Mouse (Mus musculus) liver, adult 2 months (tissue): Measurements from ENCODE around the gene 3110009E18Rik. TPM values are rescaled to one million over a fixed set of nuclear protein-coding genes. Genes with fewer than 3 reads are reported as not detected.

ENCODE experiments used
- DNase-seq: peaks from one replicate; pipeline ENCODE4 v3.0.0-alpha.2; 2011; ENCODE audit warnings: low read depth, low spot score; ENCODE audit errors: extremely low read depth
- H3K27ac ChIP-seq: fragments of 200-500 bp; replicated peaks from 2 replicates; pipeline ENCODE4 v1.5.1; 2012; ENCODE audit warnings: low read depth, mild to moderate bottlenecking, control low read depth, inconsistent platforms, low read length; ENCODE audit not compliant: insufficient read depth
- H3K27me3 ChIP-seq: fragments of 200-500 bp; 2 replicates; pipeline ENCODE4 v1.6.1; 2012; ENCODE audit warnings: mild to moderate bottlenecking, moderate library complexity, low read length, inconsistent platforms; ENCODE audit not compliant: control insufficient read depth, insufficient read depth
- H3K36me3 ChIP-seq: fragments of 200-500 bp; 2 replicates; pipeline ENCODE4 v1.6.1; 2012; ENCODE audit warnings: low read length, inconsistent platforms; ENCODE audit not compliant: control insufficient read depth, insufficient read depth
- H3K4me1 ChIP-seq: fragments of 200-500 bp; 2 replicates; pipeline ENCODE4 v1.6.1; 2011; ENCODE audit warnings: low read length; ENCODE audit not compliant: control insufficient read depth, insufficient read depth
- H3K4me3 ChIP-seq: fragments of 200-500 bp; 2 replicates; pipeline ENCODE4 v1.5.1; 2011; ENCODE audit warnings: low read depth, mild to moderate bottlenecking, control low read depth, low read length, moderate library complexity; ENCODE audit not compliant: insufficient read depth
- H3K79me2 ChIP-seq: fragments of 200-500 bp; 2 replicates; pipeline ENCODE4 v1.6.1; 2012; ENCODE audit warnings: inconsistent platforms, mild to moderate bottlenecking, low read length, moderate library complexity; ENCODE audit not compliant: control insufficient read depth, insufficient read depth
- H3K9ac ChIP-seq: fragments of 200-500 bp; 2 replicates; pipeline ENCODE4 v1.6.1; 2012; ENCODE audit warnings: low read depth, mild to moderate bottlenecking, control low read depth, inconsistent platforms, low read length
- CTCF ChIP-seq: fragments of 200-500 bp; IDR thresholded peaks from 2 replicates; pipeline ENCODE4 v1.5.1; 2011; ENCODE audit warnings: low read depth, low read length, control low read depth
- POLR2A ChIP-seq: fragments of 200-500 bp; IDR thresholded peaks from 2 replicates; pipeline ENCODE4 v1.6.1; 2011; ENCODE audit warnings: low read length, control low read depth; ENCODE audit not compliant: insufficient read depth; ENCODE audit errors: extremely low read depth
- WGBS: fragments of 180-500 bp; shearing (Covaris S2); methylation state at CpG from one replicate; pipeline ENCODE4 v1.1.7; 2018; 5-methylcytosine and 5-hydroxymethylcytosine counted together
- polyA plus RNA-seq: library from polyadenylated mRNA; depleted of rRNA; stranded (reverse); fragments of >200 nt; gene quantifications from 2 replicates; pipeline ENCODE4 v1.2.3, GENCODE M21; 2012
- total RNA-seq: library from RNA; depleted of rRNA; stranded (reverse); fragments of >200 nt; gene quantifications from 2 replicates; pipeline ENCODE4 v1.2.3, GENCODE M21; 2014

Gene 3110009E18Rik
- total and polyA plus RNA-seq, 2 experiments, result 0.61 to 1.4 TPM

GRCm38 (mm10) chr1:120174991-120175390 lies 54.0 kb downstream of the 3110009E18Rik start:
- TF ChIP-seq POLR2A (no peak), CTCF (no peak)

GRCm38 (mm10) chr1:120176313-120176712 lies 55.3 kb downstream of the 3110009E18Rik start:
- Histone ChIP-seq H3K27me3 (no peaks in the 10 kb centered on the region), H3K36me3 (no peaks in the 10 kb centered on the region), H3K4me3 (no peak overlapping the region), H3K79me2 (no peaks in the 10 kb centered on the region), H3K4me1 (no peaks in the 10 kb centered on the region), H3K9ac (no peak overlapping the region), H3K27ac (no peak overlapping the region)
- WGBS, result 58% methylated on average over 14 of the region's 14 CpGs
- TF ChIP-seq POLR2A (no peak), CTCF (no peak)
- no peak for DNase-seq

More at GRCm38 (mm10) chr1:120174991-120175390, 54.0 kb downstream of the 3110009E18Rik start:
- no peak for DNase-seq
- no peak overlapping the region for H3K27ac ChIP-seq
- H3K27me3 ChIP-seq, result no peaks in the 10 kb centered on the region
- H3K4me1 ChIP-seq, result no peaks in the 10 kb centered on the region
- H3K36me3 ChIP-seq, result no peaks in the 10 kb centered on the region
- WGBS, result 82% methylated on average over 4 of the region's 4 CpGs
- H3K79me2 ChIP-seq, result no peaks in the 10 kb centered on the region
- no peak overlapping the region for H3K9ac ChIP-seq
- no peak overlapping the region for H3K4me3 ChIP-seq

GRCm38 (mm10) chr1:120177141-120177540 lies 56.2 kb downstream of the 3110009E18Rik start:
- TF ChIP-seq POLR2A (no peak), CTCF (no peak)
- Histone ChIP-seq H3K27me3 (no peaks in the 10 kb centered on the region), H3K4me3 (no peak overlapping the region), H3K9ac (no peak overlapping the region), H3K79me2 (no peaks in the 10 kb centered on the region), H3K4me1 (no peaks in the 10 kb centered on the region), H3K36me3 (no peaks in the 10 kb centered on the region), H3K27ac (no peak overlapping the region)
- no peak for DNase-seq
- 93% methylated on average over 8 of the region's 8 CpGs for WGBS

GRCm38 (mm10) chr1:120186204-120186603 lies 65.2 kb downstream of the 3110009E18Rik start:
- no peak for DNase-seq
- H3K4me1 ChIP-seq, result no peaks in the 10 kb centered on the region
- TF ChIP-seq CTCF, result no peak
- no peak for TF ChIP-seq POLR2A
- H3K79me2 ChIP-seq, result no peaks in the 10 kb centered on the region
- no peak overlapping the region for H3K4me3 ChIP-seq
- 70% methylated on average over 6 of the region's 6 CpGs for WGBS
- H3K27ac ChIP-seq, result no peak overlapping the region
- H3K27me3 ChIP-seq, result no peaks in the 10 kb centered on the region
- H3K36me3 ChIP-seq, result no peaks in the 10 kb centered on the region
- H3K9ac ChIP-seq, result no peak overlapping the region

GRCm38 (mm10) chr1:120186655-120187054 lies 65.7 kb downstream of the 3110009E18Rik start:
- no peaks in the 10 kb centered on the region for H3K79me2 ChIP-seq
- 81% methylated on average over 9 of the region's 9 CpGs for WGBS
- no peaks in the 10 kb centered on the region for H3K27me3 ChIP-seq
- H3K9ac ChIP-seq, result no peak overlapping the region
- no peaks in the 10 kb centered on the region for H3K4me1 ChIP-seq
- no peak overlapping the region for H3K27ac ChIP-seq
- no peaks in the 10 kb centered on the region for H3K36me3 ChIP-seq
- TF ChIP-seq POLR2A (no peak), CTCF (no peak)
- H3K4me3 ChIP-seq, result no peak overlapping the region
- no peak for DNase-seq

- WGBS, result 90% methylated on average over 7 of the region's 7 CpGs
Observed at GRCm38 (mm10) chr1:120187059-120187458, 66.1 kb downstream of the 3110009E18Rik start.

More at GRCm38 (mm10) chr1:120187059-120187458, 66.1 kb downstream of the 3110009E18Rik start:
- Histone ChIP-seq H3K4me3 (no peak overlapping the region), H3K27me3 (no peaks in the 10 kb centered on the region), H3K27ac (no peak overlapping the region), H3K9ac (no peak overlapping the region), H3K79me2 (no peaks in the 10 kb centered on the region), H3K36me3 (no peaks in the 10 kb centered on the region), H3K4me1 (no peaks in the 10 kb centered on the region)
- TF ChIP-seq CTCF (no peak), POLR2A (no peak)
- no peak for DNase-seq
